Mouse (Mus musculus) olfactory bulb, adult 2 months (tissue): ENCODE measurements around the gene P2ry12. TPM values are rescaled to one million over a fixed set of nuclear protein-coding genes. Genes with fewer than 3 reads are reported as not detected.
A peak's percentile ranks its signal among the peaks of the same experiment; 100 is the strongest.

Experiments used
- H3K27ac ChIP-seq: fragments of 200-500 bp; 2 replicates; pipeline ENCODE4 v1.5.1; 2012; ENCODE audit warnings: low read depth, low read length; ENCODE audit not compliant: insufficient read depth
- H3K4me1 ChIP-seq: fragments of 200-500 bp; 2 replicates; pipeline ENCODE4 v1.6.1; 2012; ENCODE audit warnings: low read length; ENCODE audit not compliant: control insufficient read depth, insufficient read depth
- H3K4me3 ChIP-seq: fragments of 200-500 bp; 2 replicates; pipeline ENCODE4 v1.5.1; 2012; ENCODE audit warnings: mild to moderate bottlenecking, low read depth, low read length, moderate library complexity; ENCODE audit not compliant: insufficient read depth
- CTCF ChIP-seq: fragments of 200-500 bp; IDR thresholded peaks from 2 replicates; pipeline ENCODE4 v1.5.1; 2012; ENCODE audit warnings: low read depth, mild to moderate bottlenecking, low read length, moderate library complexity; ENCODE audit not compliant: insufficient read depth
- POLR2A ChIP-seq: fragments of 200-500 bp; IDR thresholded peaks from 2 replicates; pipeline ENCODE4 v1.6.1; 2012; ENCODE audit warnings: mild to moderate bottlenecking, low read depth, low read length, moderate library complexity; ENCODE audit not compliant: insufficient read depth
- WGBS: fragments of 180-500 bp; shearing (Covaris S2); methylation state at CpG from one replicate; pipeline ENCODE4 v1.1.7; 2018; 5-methylcytosine and 5-hydroxymethylcytosine counted together
- polyA plus RNA-seq: library from polyadenylated mRNA; stranded (reverse); fragments of >200 nt; gene quantifications from 2 replicates; pipeline ENCODE4 v1.2.4, GENCODE M21; 2012; ENCODE audit warnings: low replicate concordance; ENCODE audit not compliant: missing spikeins, insufficient read depth, insufficient read length

Gene P2ry12
- polyA plus RNA-seq, 1 experiment = not detected

DNA sequence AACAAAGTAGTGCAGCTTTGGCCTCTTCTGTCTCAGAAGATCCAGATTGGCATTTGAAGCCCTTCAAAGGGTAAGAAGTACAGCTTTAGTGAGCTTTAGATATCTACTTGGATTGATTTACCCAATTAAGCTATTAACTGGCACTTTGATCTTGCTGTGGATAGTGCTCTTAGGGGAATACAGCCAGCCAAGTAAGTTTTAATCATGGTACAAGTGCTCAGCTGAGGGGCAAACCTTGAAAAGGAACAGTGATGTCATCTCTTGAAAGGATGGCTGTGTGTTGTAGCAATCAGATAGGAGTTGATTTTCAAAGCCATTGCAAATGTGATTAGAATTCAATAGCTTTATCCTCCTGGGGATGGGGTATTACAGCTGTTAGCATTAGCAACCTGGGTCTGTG, 80.5 kb downstream of the P2ry12 start:
- Histone ChIP-seq H3K27ac (no peak overlapping the region), H3K4me3 (no peak overlapping the region), H3K4me1 (no peaks in the 10 kb centered on the region; the same call in 1 of the 2 replicates)
- TF ChIP-seq POLR2A (no peak), CTCF (no peak)

DNA sequence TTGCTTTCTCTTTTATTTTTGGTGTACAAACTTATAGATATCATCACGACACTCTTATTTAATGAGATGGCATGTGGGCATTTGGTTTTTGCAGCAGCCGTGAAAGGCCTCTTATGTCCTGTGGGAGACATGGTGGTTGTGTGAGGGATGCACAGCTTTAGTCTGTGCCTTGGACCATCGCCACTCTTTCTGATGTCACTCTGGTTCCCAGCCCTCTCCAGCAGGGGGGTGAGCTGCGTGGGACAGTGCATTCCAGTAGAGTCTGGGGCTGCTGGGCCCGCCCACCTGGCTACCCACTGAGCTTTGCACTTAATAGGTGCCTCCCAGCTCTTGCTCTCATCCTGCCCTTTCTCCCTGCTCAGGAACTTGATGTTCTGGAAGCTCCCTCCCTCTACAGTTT, 81.5 kb downstream of the P2ry12 start:
- 83% methylated on average over 5 of the region's 5 CpGs for WGBS
- no peak overlapping the region for H3K27ac ChIP-seq
- no peaks in the 10 kb centered on the region for H3K4me1 ChIP-seq
- H3K4me3 ChIP-seq = no peak overlapping the region
- TF ChIP-seq POLR2A (no peak), CTCF (no peak)

DNA sequence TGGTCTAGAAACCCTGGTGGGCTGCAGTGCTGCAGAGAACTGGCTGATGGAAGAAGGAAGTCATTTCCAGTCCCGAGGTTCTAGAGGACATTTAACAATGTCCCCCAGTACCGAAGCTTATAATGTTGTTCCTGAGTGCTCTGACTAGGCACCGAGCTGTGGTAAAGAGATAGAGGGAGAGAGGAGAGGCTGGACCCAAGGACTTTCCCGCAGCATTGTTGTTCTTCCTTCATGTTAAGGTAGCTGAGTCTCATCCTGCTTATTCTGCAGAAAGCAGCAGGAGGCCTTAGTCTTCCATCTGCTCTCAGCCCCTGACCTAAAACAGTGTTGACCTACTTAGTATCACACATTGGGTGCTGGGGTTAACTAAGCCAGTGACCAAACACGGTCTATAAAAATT, 85.8 kb downstream of the P2ry12 start:
- Histone ChIP-seq H3K27ac (no peak overlapping the region), H3K4me1 (no peaks in the 10 kb centered on the region), H3K4me3 (no peak overlapping the region)
- TF ChIP-seq POLR2A (no peak), CTCF (no peak)
- 69% methylated on average over 5 of the region's 5 CpGs for WGBS

DNA sequence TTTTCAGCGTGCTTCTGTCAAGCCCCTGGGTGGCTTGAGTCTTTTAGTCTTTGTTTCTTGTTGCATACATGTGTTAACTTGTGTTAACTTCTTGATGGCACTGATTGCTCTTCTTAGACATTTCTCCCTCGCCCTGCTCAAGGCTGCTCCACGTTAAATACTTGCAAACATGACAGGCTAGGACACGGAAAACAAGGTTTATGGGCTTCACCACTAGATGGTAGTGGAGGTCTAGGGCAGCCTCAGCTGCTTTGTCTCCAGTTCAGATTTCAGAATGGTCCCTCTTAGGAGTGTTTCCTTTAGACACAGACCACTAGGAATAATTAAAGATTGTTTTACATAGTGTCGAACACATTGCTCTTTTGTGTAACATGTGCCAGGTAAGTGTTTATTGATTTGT, 87.4 kb downstream of the P2ry12 start:
- no peak overlapping the region for H3K27ac ChIP-seq
- H3K4me1 ChIP-seq = no peaks in the 10 kb centered on the region
- no peak overlapping the region for H3K4me3 ChIP-seq
- WGBS = 27% methylated on average over 5 of the region's 5 CpGs
- TF ChIP-seq CTCF (no peak), POLR2A (no peak)

DNA sequence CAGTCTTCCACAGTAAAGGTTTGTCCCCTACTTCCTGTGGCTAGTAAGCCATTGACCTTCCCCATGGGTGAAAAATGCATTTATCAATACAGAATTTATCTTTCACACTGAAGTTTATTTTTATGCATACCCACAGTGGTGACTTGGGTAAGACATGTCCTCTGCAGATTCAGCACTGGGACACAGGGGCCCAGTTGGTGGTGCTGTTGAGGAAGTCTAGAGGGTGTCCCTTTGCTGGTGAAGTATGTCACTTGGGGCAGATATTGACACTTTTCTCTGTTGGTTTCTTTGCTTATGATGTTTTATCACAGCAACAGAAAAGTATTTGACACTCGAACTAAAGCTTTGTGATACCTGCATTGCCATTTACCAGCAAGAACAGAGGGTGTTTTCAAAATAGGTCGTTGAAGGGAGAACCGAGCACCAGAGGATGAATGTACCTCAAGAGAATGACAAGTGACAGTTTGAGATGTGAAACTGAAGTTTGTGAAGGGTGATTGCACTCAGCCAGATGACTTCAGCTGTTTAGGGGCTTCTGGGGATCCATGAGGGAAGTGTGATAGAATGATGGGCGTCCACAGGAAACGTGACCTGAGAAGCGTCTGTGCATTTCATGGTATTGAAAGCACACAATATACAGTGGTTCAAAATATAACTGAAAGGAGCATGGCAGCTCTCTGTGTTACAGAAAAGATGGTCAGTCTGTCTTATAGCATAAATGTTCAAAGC, 88.1 kb downstream of the P2ry12 start:
- Histone ChIP-seq H3K27ac (no peak overlapping the region), H3K4me3 (no peak overlapping the region), H3K4me1 (no peaks in the 10 kb centered on the region)
- WGBS = 87% methylated on average over 6 of the region's 6 CpGs
- TF ChIP-seq CTCF = no peak
- TF ChIP-seq POLR2A = no peak

DNA sequence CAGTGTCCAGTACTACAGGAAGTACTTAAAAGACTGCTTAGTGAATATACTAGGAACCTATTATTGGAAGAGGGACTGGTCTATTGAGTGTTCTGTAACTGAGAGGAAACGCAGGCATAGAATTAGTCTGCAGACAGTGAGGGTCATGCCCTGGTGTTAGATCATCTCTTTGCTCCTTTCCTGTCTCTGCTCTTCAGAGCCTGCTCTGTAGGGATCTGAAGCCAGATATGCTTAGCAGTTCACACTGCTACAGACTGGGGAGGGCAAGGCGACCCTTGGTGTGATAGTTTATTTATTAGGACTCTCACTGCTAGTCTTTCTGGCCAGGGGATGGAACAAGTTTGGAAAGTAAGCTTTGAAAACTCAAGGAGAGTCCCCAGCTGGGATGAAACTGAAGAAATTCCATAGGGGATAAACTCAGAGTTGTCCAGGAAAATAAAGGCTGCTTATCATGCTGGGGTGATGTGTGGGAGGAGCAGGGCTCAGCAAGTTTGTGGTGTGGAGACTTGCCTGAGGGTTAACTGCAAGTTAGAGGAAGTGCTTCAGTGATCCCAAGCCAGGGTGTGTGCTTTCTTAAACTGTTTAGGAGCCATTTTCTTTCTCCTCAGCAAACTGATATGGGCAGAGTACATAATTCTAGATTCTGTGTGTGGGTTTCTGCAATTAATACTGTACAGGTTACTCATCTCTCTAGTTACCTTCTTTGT, 92.6 kb downstream of the P2ry12 start:
- 79% methylated on average over 2 of the region's 2 CpGs for WGBS
- Histone ChIP-seq H3K4me1 (peaks cover 2% of the 10 kb centered on the region; the same call in 1 of the 2 replicates), H3K4me3 (no peak overlapping the region), H3K27ac (no peak overlapping the region)
- TF ChIP-seq POLR2A = no peak
- no peak for TF ChIP-seq CTCF

DNA sequence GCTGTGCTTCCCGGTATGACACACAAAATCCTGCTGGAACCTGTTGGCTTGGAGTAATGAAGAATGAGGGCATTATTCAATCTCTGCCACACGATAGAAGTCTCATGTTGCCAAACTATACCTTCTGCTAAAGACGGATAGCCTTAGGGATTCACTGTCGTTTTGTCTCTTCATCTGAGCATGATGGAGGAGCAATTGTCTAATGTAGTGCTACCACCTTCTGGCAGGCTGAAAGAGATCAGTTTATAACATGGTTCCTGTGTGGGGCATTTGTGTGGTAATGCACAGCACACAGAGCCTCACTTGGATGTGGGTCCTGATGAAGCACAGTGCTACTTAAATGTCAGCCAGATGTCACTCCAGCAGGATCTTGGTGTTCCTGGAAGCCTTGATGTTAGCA, 93.5 kb downstream of the P2ry12 start:
- Histone ChIP-seq H3K27ac (no peak overlapping the region), H3K4me3 (no peak overlapping the region), H3K4me1 (peaks cover 2% of the 10 kb centered on the region; the same call in 1 of the 2 replicates)
- 81% methylated on average over 4 of the region's 4 CpGs for WGBS
- TF ChIP-seq CTCF (no peak), POLR2A (no peak)

DNA sequence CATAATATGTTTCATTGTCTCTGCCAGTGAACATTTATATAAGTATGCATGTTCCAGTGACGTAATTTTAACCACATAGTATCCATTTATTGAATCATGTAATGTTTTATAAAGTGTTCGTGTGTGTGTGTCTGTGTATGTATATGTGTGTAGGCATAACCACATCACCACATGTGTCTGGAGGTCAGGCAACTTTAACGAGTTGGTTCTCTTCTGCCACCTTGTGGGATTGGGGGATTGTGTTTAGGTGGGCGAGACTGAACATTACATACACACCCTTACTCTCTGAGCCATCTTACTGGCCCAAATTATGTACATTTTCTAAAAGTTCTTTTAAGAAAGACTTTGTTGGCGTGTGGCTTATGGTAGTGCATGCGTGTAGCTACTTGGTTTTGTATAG, 94.2 kb downstream of the P2ry12 start:
- WGBS = 94% methylated on average over 6 of the region's 6 CpGs
- Histone ChIP-seq H3K4me3 (no peak overlapping the region), H3K4me1 (peaks cover 2% of the 10 kb centered on the region; the same call in 1 of the 2 replicates), H3K27ac (no peak overlapping the region)
- TF ChIP-seq CTCF = no peak
- no peak for TF ChIP-seq POLR2A

DNA sequence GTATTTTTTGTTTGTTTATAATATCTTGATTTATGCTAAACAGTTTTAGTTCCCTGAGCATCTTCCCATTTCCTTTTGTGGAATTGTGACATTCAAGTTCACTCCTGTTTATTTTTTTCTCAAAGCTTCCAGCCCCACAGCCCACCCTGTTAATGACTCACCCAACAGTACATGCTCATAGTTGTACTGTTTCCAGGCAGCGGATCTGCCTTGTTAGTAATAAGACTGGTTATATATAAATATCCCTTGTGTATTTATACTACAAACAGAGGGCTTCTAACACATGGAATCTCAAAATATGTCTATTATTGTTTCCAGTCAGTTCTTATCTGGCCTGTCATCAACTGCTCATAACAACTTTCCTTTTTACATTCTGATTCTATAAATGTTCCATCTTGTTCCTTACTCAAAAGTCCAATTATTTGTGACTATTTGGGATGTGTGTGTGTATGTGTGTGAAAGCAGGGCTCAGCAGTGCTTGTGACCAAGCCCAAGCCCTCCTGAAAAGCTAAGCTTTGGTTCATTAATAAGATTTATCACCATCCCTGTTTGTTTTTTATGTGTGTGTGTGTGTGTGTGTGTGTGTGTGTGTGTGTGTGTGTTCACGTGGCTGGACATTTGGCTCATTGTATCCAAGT, 95.1 kb downstream of the P2ry12 start:
- H3K4me3 ChIP-seq = no peak overlapping the region
- TF ChIP-seq POLR2A (no peak), CTCF (no peak)
- peaks cover 2% of the 10 kb centered on the region; the same call in 1 of the 2 replicates for H3K4me1 ChIP-seq
- WGBS = 59% methylated on average over 2 of the region's 2 CpGs
- H3K27ac ChIP-seq = peak overlapping the region; percentile 70; the same call in 1 of the 2 replicates

Other genes starting within 250 kb of the P2ry12 start
- gene Gpr171, start 161.1 kb downstream of the P2ry12 start, polyA plus RNA-seq = not detected in 2 replicates
- gene P2ry14, start 109.3 kb downstream of the P2ry12 start, polyA plus RNA-seq = not detected in 2 replicates
- not detected in 2 replicates for gene Gpr87, start 67.8 kb downstream of the P2ry12 start, polyA plus RNA-seq
- not detected in 2 replicates for gene P2ry13, start 52.0 kb downstream of the P2ry12 start, polyA plus RNA-seq
- gene Igsf10, start 81.5 kb upstream of the P2ry12 start, polyA plus RNA-seq = not detected in 2 replicates